Mouse (Mus musculus): ENCODE results near the gene Ppp1r9b. TPM values are rescaled to one million over a fixed set of nuclear protein-coding genes. Genes with fewer than 3 reads are reported as not detected.

The Ppp1r9b gene
- total RNA-seq, 2 experiments from 2014 or later, result 137 to 229 TPM

DNA sequence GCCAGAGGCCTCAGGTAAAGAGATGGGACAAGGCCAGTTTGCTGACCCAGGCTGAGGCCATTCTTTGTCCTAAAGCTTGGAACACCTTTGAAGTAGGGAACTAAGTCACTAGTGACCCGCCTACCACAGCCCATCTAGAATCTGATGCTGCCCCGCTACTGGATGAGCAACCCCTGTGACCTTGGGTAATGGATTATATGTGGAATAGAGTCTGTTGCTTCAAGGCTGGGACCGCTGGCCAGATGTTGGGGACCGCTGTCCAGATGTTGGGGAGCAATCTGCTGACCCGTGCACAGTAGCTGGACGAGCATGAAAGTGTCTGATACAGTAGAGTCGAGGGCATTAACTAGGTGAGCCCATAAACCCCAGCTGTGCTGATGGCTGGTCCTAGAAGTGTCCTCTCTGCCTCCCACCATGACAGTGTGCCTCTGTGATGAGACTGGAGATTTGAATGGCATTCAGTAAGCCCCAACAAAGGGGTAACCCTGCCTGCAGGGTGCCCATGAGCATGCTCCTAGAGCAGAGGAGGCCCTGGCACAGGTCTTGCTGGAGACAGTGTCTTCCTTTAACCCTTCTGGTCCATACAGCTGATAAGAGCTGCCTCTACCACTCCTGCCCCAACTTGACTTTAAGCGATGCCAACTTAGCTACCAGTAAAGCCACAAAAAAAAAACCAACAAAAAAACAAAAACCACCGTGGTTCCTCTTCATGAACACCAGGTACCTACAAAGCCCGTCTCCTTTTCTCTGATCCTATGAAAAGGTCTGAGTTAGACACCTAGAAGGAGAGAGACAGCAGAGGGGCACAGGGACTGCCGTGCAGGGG is 4.3 kb downstream of the Ppp1r9b start:
- no peak for ATAC-seq (replicated peaks; ENCODE audit: low FRiP score, low TSS enrichment, poor library complexity, severe bottlenecking)

DNA sequence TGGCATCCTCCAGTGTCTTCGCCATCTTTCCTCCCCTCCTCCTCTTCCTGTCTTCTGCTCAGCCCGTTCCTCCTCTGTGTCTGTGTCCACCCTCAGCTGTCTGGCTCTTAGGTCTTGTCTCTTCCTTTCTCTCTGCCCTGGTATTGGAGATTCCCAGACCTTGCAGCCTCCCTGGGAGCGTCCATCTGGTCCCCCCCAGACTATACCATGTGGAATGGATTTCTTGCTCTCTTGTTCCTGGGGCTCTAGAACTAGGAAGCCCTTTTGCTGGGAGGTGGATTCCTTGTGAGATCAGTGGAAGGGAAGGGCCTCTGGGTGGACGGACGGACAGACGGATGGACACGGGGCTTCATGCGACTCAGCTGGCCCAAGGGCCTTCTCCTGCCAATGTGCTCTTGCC is 5.3 kb downstream of the Ppp1r9b start:
- no peak for ATAC-seq (replicated peaks; ENCODE audit: low FRiP score, low TSS enrichment, poor library complexity, severe bottlenecking)

DNA sequence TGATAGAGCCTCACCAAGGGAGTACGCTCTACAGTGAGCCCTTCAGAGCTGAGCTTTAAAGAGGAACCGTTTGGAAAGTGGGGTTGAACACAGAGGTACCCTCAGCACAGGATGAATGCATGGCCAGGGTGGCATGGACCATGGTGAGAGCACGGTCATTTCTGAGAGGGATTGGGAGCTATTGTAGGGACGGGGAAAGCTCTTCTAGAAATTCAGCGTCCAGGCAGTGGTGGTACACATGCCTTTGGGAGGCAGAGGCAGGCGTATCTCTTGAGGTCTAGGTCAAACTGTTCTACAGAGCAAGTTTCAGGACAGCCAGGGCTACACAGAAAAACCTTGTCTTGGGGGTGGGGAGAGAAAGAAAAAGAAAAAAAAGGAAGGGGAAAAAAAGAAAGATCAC is 6.1 kb downstream of the Ppp1r9b start:
- no peak for ATAC-seq (replicated peaks; ENCODE audit: low FRiP score, low TSS enrichment, poor library complexity, severe bottlenecking)

- ATAC-seq (replicated peaks; ENCODE audit: low FRiP score, low TSS enrichment, poor library complexity, severe bottlenecking), result peak; percentile 85
Measured at GRCm38 (mm10) chr11:94997596-94997995, 6.8 kb downstream of the Ppp1r9b start.

GRCm38 (mm10) chr11:94998041-94998531 is 7.3 kb downstream of the Ppp1r9b start:
- peak; percentile 11; the same call in 1 of the 2 replicates for ATAC-seq (replicated peaks; ENCODE audit: low FRiP score, low TSS enrichment, poor library complexity, severe bottlenecking)

DNA sequence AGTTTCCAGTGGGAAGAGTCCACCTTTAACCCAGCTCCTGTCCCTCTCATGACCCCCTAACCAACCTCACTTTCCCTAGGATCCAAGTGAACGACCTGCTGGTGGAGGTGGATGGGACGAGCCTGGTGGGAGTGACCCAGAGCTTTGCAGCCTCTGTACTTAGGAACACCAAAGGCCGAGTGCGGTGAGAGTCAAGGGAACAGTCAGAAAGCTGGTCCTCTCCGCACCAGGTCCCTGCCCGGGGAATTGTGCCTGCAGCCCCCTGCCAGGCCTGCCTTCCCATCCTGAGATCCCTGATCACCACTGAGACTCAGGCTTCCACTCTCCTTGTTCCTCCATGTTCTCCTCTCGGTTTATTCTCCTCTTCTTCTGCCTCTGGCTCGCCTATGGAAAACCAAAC is 9.3 kb downstream of the Ppp1r9b start:
- ATAC-seq (replicated peaks; ENCODE audit: low FRiP score, low TSS enrichment, poor library complexity, severe bottlenecking), result no peak

DNA sequence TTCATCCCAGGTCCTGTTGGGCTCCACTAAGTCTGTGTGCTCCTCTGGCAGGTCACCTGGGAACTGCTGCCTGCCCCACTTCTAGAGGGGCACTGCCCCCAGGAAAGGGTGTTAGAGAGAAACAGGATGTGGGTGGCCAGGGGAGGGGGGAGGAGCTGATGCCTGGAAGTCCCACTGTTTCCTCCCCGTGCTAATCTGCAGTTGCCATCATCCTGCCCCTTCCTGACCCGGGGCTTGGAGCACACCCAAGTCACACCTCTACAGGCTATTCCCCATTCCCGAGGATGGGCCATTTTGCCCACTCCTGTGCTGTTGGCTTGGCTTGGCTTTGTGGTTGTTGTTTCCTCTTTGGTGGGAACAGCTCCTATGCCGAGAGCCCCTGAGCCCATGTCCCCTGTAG is 9.7 kb downstream of the Ppp1r9b start:
- ATAC-seq (replicated peaks; ENCODE audit: low FRiP score, low TSS enrichment, poor library complexity, severe bottlenecking), result 0 out of 2 replicates have a peak, but pooled peaks have one; percentile 0

DNA sequence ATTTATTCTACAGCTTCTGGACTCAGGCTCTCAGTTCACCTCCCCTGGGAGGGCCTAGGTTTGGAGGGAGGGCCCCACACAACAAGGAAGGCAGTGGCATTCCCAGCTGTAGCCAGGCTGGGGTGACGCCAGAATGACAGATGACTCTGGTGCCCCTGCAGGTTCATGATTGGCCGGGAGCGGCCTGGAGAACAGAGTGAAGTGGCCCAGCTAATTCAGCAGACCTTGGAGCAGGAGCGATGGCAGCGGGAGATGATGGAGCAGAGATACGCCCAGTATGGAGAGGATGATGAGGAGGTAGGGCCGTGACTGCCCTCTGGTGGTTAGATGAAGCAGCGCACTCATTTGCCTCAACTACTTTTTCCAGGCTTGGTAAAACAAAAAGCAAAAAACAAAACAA is 10.2 kb downstream of the Ppp1r9b start:
- ATAC-seq (replicated peaks; ENCODE audit: low FRiP score, low TSS enrichment, poor library complexity, severe bottlenecking), result peak; percentile 13; the same call in 1 of the 2 replicates

GRCm38 (mm10) chr11:95001584-95002347 is 10.9 kb downstream of the Ppp1r9b start:
- no peak for ATAC-seq (replicated peaks; ENCODE audit: low FRiP score, low TSS enrichment, poor library complexity, severe bottlenecking)

- no peak for ATAC-seq (replicated peaks; ENCODE audit: low FRiP score, low TSS enrichment, poor library complexity, severe bottlenecking)
Measured at GRCm38 (mm10) chr11:95002705-95003104, 11.9 kb downstream of the Ppp1r9b start.

DNA sequence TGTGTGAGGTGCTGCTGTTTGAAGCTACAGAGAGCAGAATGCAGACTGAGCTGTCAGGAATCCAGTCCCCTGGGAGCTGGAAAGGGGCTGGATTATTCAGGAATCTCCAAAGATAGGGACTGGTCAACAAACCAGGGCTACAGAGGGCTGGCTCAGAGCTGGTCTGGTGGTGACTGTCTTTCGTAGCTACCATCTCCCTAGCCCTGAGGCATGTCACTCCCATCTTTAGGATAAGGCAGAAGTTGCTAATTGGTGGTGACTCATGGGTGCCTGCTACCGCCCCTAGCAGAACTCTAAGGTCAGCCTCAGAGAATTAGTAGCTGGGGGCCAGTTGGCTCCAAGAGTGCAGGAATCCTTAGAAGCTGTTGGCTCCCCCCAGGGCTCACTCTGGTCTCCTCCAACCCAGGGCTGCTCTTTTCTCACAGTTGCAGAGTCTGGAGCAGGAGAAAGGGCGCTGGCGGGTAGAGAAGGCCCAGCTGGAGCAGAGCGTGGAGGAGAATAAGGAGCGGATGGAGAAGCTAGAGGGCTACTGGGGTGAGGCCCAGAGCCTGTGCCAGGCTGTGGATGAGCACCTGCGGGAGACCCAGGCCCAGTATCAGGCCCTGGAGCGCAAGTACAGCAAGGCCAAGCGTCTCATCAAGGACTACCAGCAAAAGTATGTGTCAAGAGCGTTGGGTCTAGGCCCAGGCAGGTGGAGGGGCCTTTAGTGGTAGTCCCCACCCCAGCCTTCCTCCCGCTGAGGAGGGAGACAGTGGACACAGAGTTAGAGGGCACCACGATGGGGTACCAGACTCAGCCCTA is 13.5 kb downstream of the Ppp1r9b start:
- ATAC-seq (replicated peaks; ENCODE audit: low FRiP score, low TSS enrichment, poor library complexity, severe bottlenecking), result no peak

DNA sequence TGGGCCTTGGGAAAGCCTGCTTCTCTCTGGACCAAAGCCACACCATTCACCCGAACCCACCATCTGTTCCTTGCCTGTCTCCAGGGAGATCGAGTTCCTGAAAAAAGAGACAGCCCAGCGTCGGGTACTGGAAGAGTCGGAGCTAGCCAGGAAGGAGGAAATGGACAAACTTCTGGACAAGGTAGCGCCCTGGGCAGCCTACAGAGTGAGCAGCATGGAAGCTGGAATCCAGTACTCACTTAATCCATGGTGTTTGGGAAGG is 14.0 kb downstream of the Ppp1r9b start:
- no peak for ATAC-seq (replicated peaks; ENCODE audit: low FRiP score, low TSS enrichment, poor library complexity, severe bottlenecking)

DNA sequence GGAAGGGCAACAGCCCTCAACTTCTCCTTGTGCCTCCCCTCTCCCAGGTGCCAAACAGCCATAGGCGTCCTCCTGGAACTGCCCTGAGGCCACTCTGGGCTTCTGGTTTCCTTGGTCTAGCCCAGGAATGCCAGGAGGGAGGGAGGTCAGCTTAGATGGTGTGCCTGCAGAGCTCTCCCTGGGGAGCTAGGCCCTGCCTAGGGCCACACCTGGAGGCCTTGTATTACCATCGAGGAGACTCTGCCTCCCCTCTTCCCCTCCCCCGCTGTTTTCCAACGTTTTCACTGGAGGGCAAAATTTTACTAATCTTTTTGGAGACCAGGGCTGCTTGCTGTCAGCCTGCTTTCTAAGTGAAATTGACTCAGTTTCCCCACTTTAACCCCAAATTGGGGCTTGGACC is 15.2 kb downstream of the Ppp1r9b start:
- ATAC-seq (replicated peaks; ENCODE audit: low FRiP score, low TSS enrichment, poor library complexity, severe bottlenecking), result no peak

- peak; percentile 23; the same call in 1 of the 2 replicates for ATAC-seq (replicated peaks; ENCODE audit: low FRiP score, low TSS enrichment, poor library complexity, severe bottlenecking)
Measured at GRCm38 (mm10) chr11:95006525-95007219, 15.8 kb downstream of the Ppp1r9b start.

GRCm38 (mm10) chr11:95007418-95007817 is 16.6 kb downstream of the Ppp1r9b start:
- no peak for ATAC-seq (replicated peaks; ENCODE audit: low FRiP score, low TSS enrichment, poor library complexity, severe bottlenecking)

- 0 out of 2 replicates have a peak, but pooled peaks have one; percentile 3 for ATAC-seq (replicated peaks; ENCODE audit: low FRiP score, low TSS enrichment, poor library complexity, severe bottlenecking)
Measured at GRCm38 (mm10) chr11:95008661-95009628, 18.1 kb downstream of the Ppp1r9b start.

GRCm38 (mm10) chr11:95009629-95010014 is 18.8 kb downstream of the Ppp1r9b start, which contains the start of gene Samd14:
Gene Samd14 (plus strand): TSS chr11:95009879.
- peak; percentile 20; the same call in 1 of the 2 replicates for ATAC-seq (replicated peaks; ENCODE audit: low FRiP score, low TSS enrichment, poor library complexity, severe bottlenecking)

DNA sequence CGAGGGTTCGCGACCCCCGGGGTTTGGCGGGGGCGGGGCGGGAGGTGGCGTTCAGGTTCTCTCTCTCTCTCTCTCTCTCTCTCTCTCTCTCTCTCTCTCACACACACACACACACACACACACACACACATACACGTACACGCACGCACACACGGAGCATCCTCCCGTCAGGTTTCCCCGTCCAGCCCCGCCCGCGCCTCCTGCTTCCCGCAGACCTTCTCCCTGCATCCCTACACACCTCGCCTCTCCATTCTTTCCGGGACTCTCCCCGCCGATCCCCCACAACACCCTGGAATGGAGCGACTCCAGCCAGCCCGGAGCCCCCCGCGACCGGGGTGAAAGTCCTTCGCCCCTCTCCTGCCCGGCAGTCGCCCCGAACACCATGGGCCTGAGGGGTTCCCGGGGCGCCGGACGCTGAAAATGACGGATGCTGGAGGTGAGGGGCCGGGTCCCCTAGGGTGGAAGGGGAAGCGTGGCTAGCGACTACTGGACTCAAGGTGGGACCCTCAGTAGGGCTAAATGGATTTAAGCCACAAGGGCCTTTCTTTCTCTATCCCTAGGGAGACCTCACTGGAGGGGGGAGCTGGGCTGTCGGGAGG is 19.4 kb downstream of the Ppp1r9b start:
- no peak for ATAC-seq (replicated peaks; ENCODE audit: low FRiP score, low TSS enrichment, poor library complexity, severe bottlenecking)

All from megakaryocyte-erythroid progenitor cell, adult 5-6 weeks (primary cell).